Mouse (Mus musculus) megakaryocyte, embryonic 14.5 days (primary cell): Measurements from ENCODE around the gene E130308A19Rik.

Experiments used
- FLI1 ChIP-seq: IDR thresholded peaks from 2 replicates; pipeline ENCODE4 v1.6.1; 2012; ENCODE audit warnings: low read length, inconsistent platforms, mixed read lengths
- GATA1 ChIP-seq: IDR thresholded peaks from 3 replicates; pipeline ENCODE4 v1.6.1; 2012; ENCODE audit warnings: mixed read lengths, low read length, inconsistent platforms, borderline replicate concordance

GRCm38 (mm10) chr4:59646020-59646696 is 20.1 kb downstream of the E130308A19Rik start:
- TF ChIP-seq GATA1 (no peak), FLI1 (no peak)
